Mouse (Mus musculus) embryonic facial prominence, embryonic 14.5 days (tissue): ENCODE measurements around the gene Fblim1. TPM values are rescaled to one million over a fixed set of nuclear protein-coding genes. Genes with fewer than 3 reads are reported as not detected.

Experiments used
- ATAC-seq: fragments of 200-750 bp; cut with Nextera tagmentation; 2 replicates; pipeline ENCODE4 v1.8.0; 2017; ENCODE audit warnings: low read depth, moderate number of reproducible peaks, moderate TSS enrichment
- DNase-seq: peaks from one replicate; pipeline ENCODE4 v3.0.0-alpha.2; 2015; ENCODE audit warnings: low spot score
- H3K27ac ChIP-seq: fragments of 300-500 bp; sonication (generic); replicated peaks from 2 replicates; pipeline ENCODE4 v1.5.1; 2014; ENCODE audit warnings: low read depth, mild to moderate bottlenecking, low read length, moderate library complexity
- H3K27me3 ChIP-seq: fragments of 300-500 bp; sonication (generic); replicated peaks from 2 replicates; pipeline ENCODE4 v1.6.1; 2014; ENCODE audit warnings: low read length; ENCODE audit not compliant: control insufficient read depth, insufficient read depth
- H3K36me3 ChIP-seq: fragments of 300-500 bp; sonication (generic); 2 replicates; pipeline ENCODE4 v1.6.1; 2014; ENCODE audit warnings: low read length, mixed read lengths; ENCODE audit not compliant: control insufficient read depth, insufficient read depth
- H3K4me1 ChIP-seq: fragments of 300-500 bp; sonication (generic); 2 replicates; pipeline ENCODE4 v1.6.1; 2014; ENCODE audit warnings: antibody characterized with exemption, low read length; ENCODE audit not compliant: control insufficient read depth, insufficient read depth
- H3K4me2 ChIP-seq: fragments of 300-500 bp; sonication (generic); 2 replicates; pipeline ENCODE4 v1.6.1; 2014; ENCODE audit warnings: low read depth, mild to moderate bottlenecking, low read length, moderate library complexity, mixed read lengths
- H3K4me3 ChIP-seq: fragments of 300-500 bp; sonication (generic); 2 replicates; pipeline ENCODE4 v1.5.1; 2014; ENCODE audit warnings: low read depth, mild to moderate bottlenecking, low read length
- H3K9ac ChIP-seq: fragments of 300-500 bp; sonication (generic); 2 replicates; pipeline ENCODE4 v1.6.1; 2014; ENCODE audit warnings: low read depth, mild to moderate bottlenecking, low read length, moderate library complexity, mixed read lengths
- H3K9me3 ChIP-seq: fragments of 300-500 bp; sonication (generic); 2 replicates; pipeline ENCODE4 v1.6.1; 2016; ENCODE audit warnings: low read length; ENCODE audit not compliant: control insufficient read depth
- WGBS: fragments of 180-500 bp; shearing (Covaris S2); extraction: QIAGEN DNeasy Blood & Tissue Kit; methylation state at CpG from one replicate; pipeline ENCODE4 v1.1.7; 2014; 5-methylcytosine and 5-hydroxymethylcytosine counted together
- polyA plus RNA-seq: library from polyadenylated mRNA; unstranded; fragments of >200 nt; fragmentation: Nextera tagmentation; extraction: Ambion mirVana; gene quantifications from 2 replicates; pipeline ENCODE4 v1.2.1, GENCODE M21; 2014

Gene Fblim1
- polyA plus RNA-seq, 1 experiment from 2014 or later, result 22.8 TPM

- ATAC-seq (no peak), DNase-seq (no peak)
- H3K27me3 ChIP-seq, result no peaks in the 10 kb centered on the region
- WGBS, result 28% methylated on average over 6 of the region's 6 CpGs
- no peaks in the 10 kb centered on the region for H3K9me3 ChIP-seq
- 0 out of 2 replicates have a peak, but pooled peaks cover under 1% of the 10 kb centered on the region for H3K36me3 ChIP-seq
- H3K9ac ChIP-seq, result no peak overlapping the region
- H3K4me1 ChIP-seq, result peaks cover 8% of the 10 kb centered on the region; the same call in 1 of the 2 replicates
- peak overlapping the region; percentile 94 for H3K4me2 ChIP-seq
- peak overlapping the region; percentile 67; the same call in 1 of the 2 replicates for H3K4me3 ChIP-seq
- H3K27ac ChIP-seq, result peak overlapping the region; percentile 73; the same call in 1 of the 2 replicates
Observed at GRCm38 (mm10) chr4:141600364-141600763, 5.5 kb downstream of the Fblim1 start.

- DNase-seq (peak; percentile 67), ATAC-seq (peak; percentile 41)
- H3K4me2 ChIP-seq, result peak overlapping the region; percentile 94
- H3K27me3 ChIP-seq, result no peaks in the 10 kb centered on the region
- peak overlapping the region; percentile 67 for H3K4me3 ChIP-seq
- WGBS, result under 1% methylated on average over 26 of the region's 57 CpGs
- no peaks in the 10 kb centered on the region for H3K9me3 ChIP-seq
- peaks cover 9% of the 10 kb centered on the region for H3K36me3 ChIP-seq
- peak overlapping the region; percentile 80 for H3K9ac ChIP-seq
- H3K27ac ChIP-seq, result peak overlapping the region; percentile 73
- peaks cover 8% of the 10 kb centered on the region; the same call in 1 of the 2 replicates for H3K4me1 ChIP-seq
Observed at GRCm38 (mm10) chr4:141599251-141600141, 6.4 kb downstream of the Fblim1 start.

DNA sequence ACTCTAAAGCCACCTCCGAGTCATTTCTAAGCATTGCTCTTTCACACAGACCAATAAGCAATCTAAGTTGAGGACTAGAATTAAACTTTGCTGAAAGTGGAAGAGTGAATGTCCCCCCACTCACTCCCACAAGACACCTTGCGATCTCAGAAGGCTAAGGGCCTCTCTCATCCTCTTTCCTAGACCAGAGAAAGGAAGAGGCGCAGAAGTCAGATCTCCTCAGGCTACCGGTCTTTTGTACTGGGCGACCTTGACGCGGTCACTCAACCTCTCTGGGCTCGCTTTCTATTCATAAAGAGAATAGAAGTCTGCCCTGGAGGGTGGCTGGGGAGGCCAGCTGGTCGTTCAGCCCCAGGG lies 7.0 kb downstream of the Fblim1 start:
- peak overlapping the region; percentile 80 for H3K9ac ChIP-seq
- H3K27me3 ChIP-seq, result no peaks in the 10 kb centered on the region
- ATAC-seq, result no peak
- peak overlapping the region; percentile 73 for H3K27ac ChIP-seq
- peak overlapping the region; percentile 67 for H3K4me3 ChIP-seq
- 0% methylated on average over 8 of the region's 9 CpGs for WGBS
- peaks cover 15% of the 10 kb centered on the region for H3K36me3 ChIP-seq
- no peaks in the 10 kb centered on the region for H3K9me3 ChIP-seq
- no peak for DNase-seq
- H3K4me2 ChIP-seq, result peak overlapping the region; percentile 94
- 0 out of 2 replicates have a peak, but pooled peaks cover 4% of the 10 kb centered on the region for H3K4me1 ChIP-seq

- H3K9me3 ChIP-seq, result no peaks in the 10 kb centered on the region
- H3K4me1 ChIP-seq, result 0 out of 2 replicates have a peak, but pooled peaks cover 4% of the 10 kb centered on the region
- peak overlapping the region; percentile 67 for H3K4me3 ChIP-seq
- no peaks in the 10 kb centered on the region for H3K27me3 ChIP-seq
- H3K9ac ChIP-seq, result peak overlapping the region; percentile 80
- H3K27ac ChIP-seq, result peak overlapping the region; percentile 73; the same call in 1 of the 2 replicates
- peak overlapping the region; percentile 94 for H3K4me2 ChIP-seq
- peaks cover 16% of the 10 kb centered on the region for H3K36me3 ChIP-seq
- DNase-seq (peak; percentile 60), ATAC-seq (peak; percentile 20; the same call in 1 of the 2 replicates)
- 2% methylated on average over 19 of the region's 19 CpGs for WGBS
Observed at GRCm38 (mm10) chr4:141598199-141598893, 7.5 kb downstream of the Fblim1 start.

DNA sequence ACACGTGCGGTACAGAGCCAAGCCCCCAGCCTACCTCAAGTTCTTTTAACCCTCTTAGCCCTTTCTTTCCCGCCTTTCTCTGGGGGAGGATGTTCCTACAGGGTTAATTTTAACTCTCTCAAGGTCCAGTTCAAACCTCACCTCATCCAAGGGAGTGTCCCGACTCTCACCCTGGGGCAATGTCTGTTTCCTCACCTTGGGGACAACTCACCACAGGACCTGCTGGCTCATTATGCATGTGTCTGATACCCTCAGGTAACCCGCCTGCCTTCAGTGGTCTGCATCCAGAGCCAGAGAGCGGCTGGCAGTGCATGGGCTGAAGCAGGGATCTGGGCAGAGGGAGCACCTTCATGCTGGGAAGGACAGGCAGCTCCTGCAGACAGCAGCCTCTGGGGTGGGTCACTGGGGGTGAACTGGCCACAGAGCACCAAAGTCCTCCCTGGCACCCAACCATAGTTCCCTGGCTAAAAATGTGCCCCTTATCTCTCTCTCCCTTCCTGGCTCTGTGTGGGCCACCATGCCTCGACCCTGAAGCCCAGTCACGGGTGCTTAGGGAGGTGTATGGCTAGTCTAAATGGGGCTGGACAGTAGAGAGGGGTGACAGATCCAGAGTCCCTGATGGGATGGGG lies 9.1 kb downstream of the Fblim1 start:
- DNase-seq (no peak), ATAC-seq (no peak)
- Histone ChIP-seq H3K4me1 (0 out of 2 replicates have a peak, but pooled peaks cover 4% of the 10 kb centered on the region), H3K4me2 (no peak overlapping the region), H3K9me3 (no peaks in the 10 kb centered on the region), H3K36me3 (peaks cover 29% of the 10 kb centered on the region), H3K9ac (no peak overlapping the region), H3K27me3 (no peaks in the 10 kb centered on the region), H3K27ac (no peak overlapping the region), H3K4me3 (no peak overlapping the region)
- WGBS, result 85% methylated on average over 8 of the region's 8 CpGs

GRCm38 (mm10) chr4:141595605-141596268 lies 10.2 kb downstream of the Fblim1 start:
- Histone ChIP-seq H3K36me3 (peaks cover 39% of the 10 kb centered on the region), H3K4me3 (no peak overlapping the region), H3K4me2 (no peak overlapping the region), H3K27me3 (no peaks in the 10 kb centered on the region), H3K4me1 (0 out of 2 replicates have a peak, but pooled peaks cover 4% of the 10 kb centered on the region), H3K9me3 (no peaks in the 10 kb centered on the region), H3K27ac (no peak overlapping the region), H3K9ac (no peak overlapping the region)
- 75% methylated on average over 9 of the region's 9 CpGs for WGBS
- ATAC-seq, result no peak
- no peak for DNase-seq

GRCm38 (mm10) chr4:141595138-141595537 lies 10.8 kb downstream of the Fblim1 start:
- no peaks in the 10 kb centered on the region for H3K9me3 ChIP-seq
- no peak overlapping the region for H3K27ac ChIP-seq
- no peak overlapping the region for H3K4me2 ChIP-seq
- H3K27me3 ChIP-seq, result no peaks in the 10 kb centered on the region
- no peak overlapping the region for H3K4me3 ChIP-seq
- H3K36me3 ChIP-seq, result peaks cover 41% of the 10 kb centered on the region
- H3K4me1 ChIP-seq, result 0 out of 2 replicates have a peak, but pooled peaks cover 4% of the 10 kb centered on the region
- ATAC-seq, result no peak
- WGBS, result 91% methylated on average over 11 of the region's 11 CpGs
- no peak overlapping the region for H3K9ac ChIP-seq
- no peak for DNase-seq

GRCm38 (mm10) chr4:141591547-141591946 lies 14.3 kb downstream of the Fblim1 start:
- Histone ChIP-seq H3K27me3 (no peaks in the 10 kb centered on the region), H3K9ac (no peak overlapping the region), H3K36me3 (peaks cover 75% of the 10 kb centered on the region), H3K4me1 (no peaks in the 10 kb centered on the region), H3K4me3 (no peak overlapping the region), H3K27ac (no peak overlapping the region), H3K4me2 (no peak overlapping the region), H3K9me3 (no peaks in the 10 kb centered on the region)
- DNase-seq, result no peak
- WGBS, result 24% methylated on average over 3 of the region's 3 CpGs
- ATAC-seq, result no peak
